Mouse (Mus musculus): ENCODE results near the gene Timm44. TPM values are rescaled to one million over a fixed set of nuclear protein-coding genes. Genes with fewer than 3 reads are reported as not detected.
"Not testable (repeated sequence)": the region's sequence is repeated elsewhere in the genome, so short reads cannot be mapped to it uniquely, and the experiment has no call there.

Timm44 gene
- polyA plus RNA-seq, 2 experiments from 2014 or later, result 74.9 to 77.5 TPM

DNA sequence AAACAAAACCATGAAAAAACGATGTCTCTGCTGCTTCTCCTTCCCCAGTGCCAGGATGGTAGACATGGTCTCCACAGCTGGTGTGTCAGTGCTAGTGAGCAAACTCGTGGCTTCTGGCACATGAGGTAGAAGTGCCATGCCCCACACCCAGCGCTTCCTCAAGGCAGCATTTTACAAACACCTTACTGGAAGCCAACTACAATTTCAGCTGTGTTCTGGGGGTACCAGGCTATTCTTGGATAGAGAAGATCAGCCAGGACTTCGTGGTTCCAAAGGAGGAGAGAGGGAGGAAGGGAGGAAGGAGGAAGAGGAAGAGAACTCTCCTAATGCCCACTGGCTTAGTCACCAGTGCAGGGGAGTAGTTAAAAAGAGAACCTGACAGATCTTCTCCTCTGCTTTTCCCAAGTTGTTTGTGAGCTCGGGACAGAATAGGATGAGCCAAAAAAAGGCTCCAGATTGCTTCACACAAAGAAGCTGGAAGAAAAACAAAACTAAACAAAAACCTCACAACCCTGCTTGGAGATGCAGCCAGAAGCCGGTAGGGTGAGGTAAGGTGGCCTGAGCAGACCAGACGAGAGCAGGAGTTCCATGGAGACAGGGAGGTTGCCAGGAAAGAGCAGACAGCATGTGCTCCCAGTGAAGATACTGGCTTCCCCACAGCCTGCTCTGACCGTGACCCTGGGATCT is 12.5 kb downstream of the Timm44 start:
- no peak for ATAC-seq

- no peak for ATAC-seq
These were observed 15.9 kb downstream of the Timm44 start for GRCm38 (mm10) chr8:4259805-4260170.

DNA sequence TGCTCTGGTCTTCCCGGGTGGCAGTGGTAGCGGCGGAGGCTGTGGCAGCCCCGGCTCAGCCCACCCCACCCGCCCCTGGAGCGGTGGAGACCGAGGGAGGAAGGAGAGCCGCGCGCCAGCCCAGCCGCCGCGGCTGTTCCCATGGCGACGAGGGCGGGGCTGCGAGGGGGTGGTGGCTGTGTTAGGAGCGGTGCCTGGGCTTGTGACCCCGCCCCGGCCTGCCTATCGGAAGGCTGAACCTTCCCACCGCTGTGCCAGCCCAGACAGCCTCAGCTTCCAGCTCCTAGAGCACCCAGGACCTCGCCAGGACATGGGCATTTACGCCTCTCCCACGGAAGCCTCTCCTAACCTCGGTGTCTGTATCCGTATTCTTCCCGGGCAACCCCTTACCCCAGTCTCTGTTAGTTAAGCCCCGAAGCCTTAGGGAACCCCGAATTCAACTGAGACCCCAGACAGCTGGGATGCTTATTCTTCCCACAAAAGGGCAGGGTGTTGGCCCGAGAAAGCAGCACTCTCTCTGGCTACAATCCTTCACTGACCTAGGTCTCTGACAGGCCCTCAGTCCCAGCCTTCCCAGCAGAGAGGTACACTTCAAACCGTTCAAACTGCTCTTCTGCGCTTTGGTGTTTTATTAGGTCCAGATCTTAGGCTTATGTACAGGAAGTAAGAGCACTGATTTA is 16.4 kb downstream of the Timm44 start, which contains the start of gene Ctxn1:
Gene Ctxn1 (minus strand): TSS at position 150 of the 680 bp plus-strand sequence.
- peak; percentile 97 for ATAC-seq

DNA sequence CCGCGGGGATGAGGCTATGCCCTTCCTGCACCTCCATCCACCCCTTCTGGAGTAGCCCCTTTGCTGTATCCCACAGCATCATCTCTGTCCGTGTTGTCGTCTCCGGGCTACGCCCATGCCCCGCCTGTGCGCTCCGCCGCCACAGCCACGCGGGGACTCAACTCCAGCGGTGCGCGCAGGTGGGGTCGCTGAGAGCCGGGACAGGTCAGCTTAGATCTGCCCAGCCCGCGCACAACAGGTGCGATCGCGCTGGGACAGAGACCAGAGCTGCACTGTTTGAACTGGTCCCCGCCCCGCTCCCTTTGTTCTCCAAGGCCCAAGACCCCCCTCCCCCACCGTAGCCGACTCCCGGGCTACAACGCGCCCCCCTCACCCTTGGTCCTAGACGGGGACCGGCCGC is 17.0 kb downstream of the Timm44 start:
- peak; percentile 22 for ATAC-seq

- peak; percentile 43 for ATAC-seq
These were observed 17.5 kb downstream of the Timm44 start for GRCm38 (mm10) chr8:4258233-4258632.

- ATAC-seq, result no peak
These were observed 18.4 kb downstream of the Timm44 start for GRCm38 (mm10) chr8:4257350-4257749.

DNA sequence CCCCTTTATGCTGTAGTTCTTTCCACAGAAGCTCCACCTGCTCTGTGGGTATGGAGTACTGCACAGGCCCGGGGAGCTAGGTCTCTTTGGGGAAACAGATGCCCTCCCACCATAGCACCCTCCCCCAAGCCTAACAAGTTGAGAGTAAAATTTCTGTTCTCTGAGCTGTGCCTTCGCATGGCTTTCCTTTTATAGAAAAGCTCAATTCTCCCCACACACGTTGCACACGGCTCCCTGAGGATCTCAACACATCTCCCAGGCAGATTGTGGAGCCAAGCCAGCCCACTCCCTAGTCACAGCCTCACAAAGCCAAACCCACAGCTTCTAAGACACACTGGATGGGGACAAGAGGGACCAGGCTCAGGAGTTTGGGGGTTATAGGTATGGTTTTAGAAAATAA is 18.8 kb downstream of the Timm44 start:
- no peak for ATAC-seq

DNA sequence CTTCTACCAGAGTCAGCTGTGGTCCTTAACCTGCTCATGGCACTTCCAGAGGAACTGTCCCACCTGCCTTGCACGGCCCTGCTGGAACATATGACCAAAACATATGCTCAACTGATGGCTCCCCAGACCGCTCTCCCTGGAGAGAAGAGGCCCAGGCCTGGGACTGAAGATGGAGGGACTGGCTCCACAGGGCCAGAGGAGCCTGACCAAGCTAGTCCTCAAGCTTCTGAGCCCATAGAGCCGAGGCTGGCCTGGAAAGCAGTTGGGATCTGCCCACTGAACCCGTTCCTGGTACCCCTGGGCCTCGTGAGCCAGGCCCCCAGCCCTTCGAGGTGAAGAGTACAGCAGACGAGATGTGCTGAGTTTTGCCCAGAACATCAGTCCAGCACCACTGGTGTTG is 20.2 kb downstream of the Timm44 start:
- not testable (repeated sequence) for ATAC-seq

GRCm38 (mm10) chr8:4254001-4254400 is 21.7 kb downstream of the Timm44 start:
- ATAC-seq, result no peak

DNA sequence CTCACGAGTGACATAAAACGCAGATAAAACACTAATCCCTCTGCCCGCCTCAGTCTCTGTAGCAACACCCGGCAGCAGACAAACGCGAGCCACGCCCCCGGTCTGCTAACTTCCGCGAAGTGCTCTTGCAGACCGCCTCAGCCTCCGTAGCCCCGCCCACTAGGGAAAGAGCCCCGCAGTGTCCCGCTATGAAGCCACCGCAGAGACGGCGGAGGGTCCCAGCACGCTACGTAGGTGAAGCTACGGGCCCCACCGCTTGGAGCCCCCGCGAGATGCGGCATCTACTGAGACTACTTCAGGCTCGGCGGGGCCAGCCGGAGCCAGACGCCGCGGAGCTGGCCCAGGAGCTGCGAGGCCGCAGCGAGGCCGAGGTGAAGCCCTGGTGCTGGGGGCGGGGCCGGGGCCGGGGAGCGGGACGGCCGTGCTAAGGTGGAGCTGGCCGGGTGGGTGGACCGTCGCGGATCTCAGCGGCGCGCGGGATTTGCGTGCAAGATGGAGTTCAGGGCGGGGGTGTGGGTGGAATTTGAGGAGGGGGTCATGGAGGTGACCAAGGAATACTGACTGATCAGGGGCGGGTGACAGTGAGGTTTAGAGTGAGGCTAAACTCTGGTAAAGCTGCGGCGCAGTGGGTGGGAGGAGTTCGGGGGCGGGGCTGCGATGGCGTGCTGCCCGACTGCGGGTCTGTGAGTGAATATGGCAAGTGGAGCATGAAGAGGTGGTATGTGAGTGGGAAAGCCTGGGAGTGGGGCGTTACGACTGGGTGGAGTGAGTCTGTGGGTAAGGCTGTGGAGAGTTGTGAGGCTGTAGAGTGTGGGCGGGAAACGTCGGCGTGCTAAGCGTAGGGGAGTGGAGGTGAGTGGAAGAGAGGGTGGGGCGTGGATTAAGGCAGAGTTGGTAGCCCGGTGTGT is 22.5 kb downstream of the Timm44 start, which contains the start of gene Snapc2:
Gene Snapc2 (plus strand): TSS at position 147 of the 908 bp plus-strand sequence.
- peak; percentile 89 for ATAC-seq

DNA sequence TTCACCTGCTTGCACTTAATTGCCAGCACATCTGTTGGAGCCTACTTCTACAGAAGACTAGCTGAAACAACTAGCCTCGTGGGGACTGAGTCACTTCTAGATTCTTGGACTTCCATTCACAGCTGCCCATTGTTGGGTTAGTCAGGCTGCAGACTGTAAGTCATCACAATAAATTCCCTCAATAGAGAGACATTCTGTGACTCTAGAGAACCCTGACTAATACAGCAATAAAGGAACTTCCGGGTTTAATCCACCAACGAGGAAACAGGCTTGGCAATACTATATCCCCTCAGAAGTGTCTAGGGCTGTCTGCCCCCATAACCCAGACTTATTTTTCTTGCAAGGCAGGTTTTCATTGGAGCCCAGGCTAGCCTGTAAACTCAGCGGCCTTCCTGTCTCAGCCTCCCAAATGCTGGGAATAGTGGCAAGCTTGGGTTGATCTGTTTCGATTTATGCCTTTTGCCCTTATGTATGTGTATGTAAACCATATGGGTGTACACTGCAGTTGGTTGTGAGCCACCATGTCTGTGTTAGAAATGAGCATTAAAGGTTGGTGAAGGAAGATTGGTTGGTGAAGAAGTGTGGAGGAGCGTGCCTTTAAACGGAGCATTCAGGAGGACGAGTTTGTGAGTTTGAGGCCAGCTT is 23.5 kb downstream of the Timm44 start:
- no peak for ATAC-seq

- ATAC-seq, result peak; percentile 48
These were observed 25.3 kb downstream of the Timm44 start for GRCm38 (mm10) chr8:4250306-4250970.

GRCm38 (mm10) chr8:4249213-4249612 is 26.5 kb downstream of the Timm44 start:
- no peak for ATAC-seq

DNA sequence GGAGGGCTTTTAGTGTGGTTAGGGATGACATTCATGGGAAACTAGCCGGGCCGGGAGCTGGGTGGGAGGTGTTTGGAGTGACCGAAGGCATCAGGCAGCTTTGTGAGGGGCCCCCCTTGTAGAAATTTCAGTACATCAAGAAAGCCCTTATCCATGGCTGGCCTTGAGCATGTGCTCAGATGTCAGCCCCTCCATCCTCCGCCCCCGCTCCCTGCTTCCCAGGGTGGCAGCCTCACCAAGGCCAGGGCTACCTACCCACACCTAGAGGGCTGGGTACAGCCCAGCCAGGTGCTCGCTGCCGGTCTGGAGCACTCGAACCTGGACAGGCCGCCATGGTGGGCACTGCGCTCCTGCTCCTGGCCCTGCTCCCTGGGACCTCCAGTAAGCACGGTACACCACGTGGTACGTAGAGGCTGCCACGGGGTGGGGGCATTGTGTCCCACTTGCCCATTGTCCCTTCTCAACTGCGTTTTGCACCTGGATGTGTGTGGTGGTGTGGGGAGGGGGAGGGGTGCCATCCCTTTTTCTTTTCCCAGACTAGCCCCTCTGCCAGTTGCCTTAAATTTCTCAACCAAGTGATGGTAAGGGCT is 27.7 kb downstream of the Timm44 start, which contains the start of gene Tgfbr3l:
Gene Tgfbr3l (plus strand): TSS at position 264 of the 590 bp plus-strand sequence.
- no peak for ATAC-seq

- no peak for ATAC-seq
These were observed 28.5 kb downstream of the Timm44 start for GRCm38 (mm10) chr8:4247241-4247640.

DNA sequence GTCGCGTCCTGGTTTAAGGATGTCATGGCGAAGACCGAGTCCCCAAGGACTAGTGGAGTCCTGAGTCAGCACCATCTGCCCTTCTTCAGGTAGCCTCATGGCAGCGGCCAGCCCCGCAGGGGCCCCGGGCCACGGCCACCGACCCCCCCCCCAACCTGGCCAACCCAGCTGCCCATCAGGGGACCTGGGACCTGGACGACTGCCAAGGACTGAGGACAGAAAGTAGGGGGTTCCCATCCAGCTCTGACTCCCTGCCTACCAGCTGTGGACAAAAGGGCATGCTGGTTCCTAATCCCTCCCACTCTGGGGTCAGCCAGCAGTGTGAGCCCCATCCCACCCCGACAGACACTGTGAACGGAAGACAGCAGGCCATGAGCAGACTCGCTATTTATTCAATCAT is 30.0 kb downstream of the Timm44 start:
- ATAC-seq, result no peak

DNA sequence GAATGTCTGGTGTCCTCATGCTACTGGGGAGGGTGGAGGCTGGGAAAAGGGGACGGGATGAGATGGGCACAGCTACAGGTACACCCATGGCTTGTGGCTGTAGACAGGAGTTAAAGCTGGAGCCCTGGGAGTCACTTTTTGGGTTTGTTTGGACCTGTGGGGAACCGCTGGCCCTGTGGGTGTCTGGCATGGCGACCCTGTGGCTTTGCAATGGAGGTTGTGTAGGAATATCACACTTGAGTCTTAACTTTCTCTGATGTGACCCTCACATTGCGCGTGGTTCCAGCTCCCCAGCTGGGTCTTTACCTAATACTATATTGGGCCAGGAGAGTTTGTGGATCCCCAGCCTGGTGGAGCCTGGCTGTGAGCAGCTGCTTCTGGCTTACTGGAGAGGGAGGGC is 30.7 kb downstream of the Timm44 start:
- no peak for ATAC-seq

- peak; percentile 27 for ATAC-seq
These were observed 36.4 kb downstream of the Timm44 start for GRCm38 (mm10) chr8:4239193-4239890.

GRCm38 (mm10) chr8:4238434-4239192 is 37.1 kb downstream of the Timm44 start, which contains the start of the genes Map2k7 and Gm49320:
Gene Map2k7 (plus strand): TSS chr8:4238740.
Gene Gm49320 (plus strand): TSS chr8:4238865.
- peak; percentile 91 for ATAC-seq

All from activated CD4-positive, CD25-positive, alpha-beta regulatory T cell, adult 4 months (primary cell).